Mouse (Mus musculus): ENCODE data around the gene Megf9. TPM values are rescaled to one million over a fixed set of nuclear protein-coding genes. Genes with fewer than 3 reads are reported as not detected.

Megf9 gene
- total and polyA plus RNA-seq, 3 experiments = not detected

DNA sequence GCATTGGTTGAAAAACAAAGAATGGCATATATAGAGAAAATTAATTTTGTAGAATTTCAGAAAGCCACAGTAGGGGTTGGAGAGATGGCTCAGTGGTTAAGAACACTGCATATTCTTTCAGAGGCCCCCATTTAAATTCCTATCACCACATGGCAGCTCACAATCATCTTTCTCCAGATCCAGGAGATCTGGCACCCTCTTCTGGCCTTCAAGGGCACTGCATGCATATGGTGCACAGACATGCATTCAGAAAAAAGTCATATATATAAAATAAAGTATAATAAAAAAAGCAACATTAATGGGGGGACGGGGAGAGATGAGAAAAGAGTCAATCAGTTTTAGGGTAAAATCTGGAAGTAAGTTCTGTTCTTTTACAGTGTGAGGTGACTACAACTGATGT is 85.1 kb downstream of the Megf9 start:
- no peak overlapping the region for H3K9ac ChIP-seq (ENCODE audit: insufficient read depth, low read depth)
- H3K9me3 ChIP-seq (replicated peaks; ENCODE audit: low read length) = no peaks in the 10 kb centered on the region
- no peak overlapping the region for H3K4me3 ChIP-seq (replicated peaks in 1 of 3; ENCODE audit: low read depth in 2 of 3, low read length in 2 of 3, poor library complexity in 1 of 3)
- H3K79me2 ChIP-seq (replicated peaks; ENCODE audit: control insufficient read depth, extremely low read depth, insufficient read depth, poor library complexity, severe bottlenecking) = no peaks in the 10 kb centered on the region
- dilution Hi-C loops (cut with MboI; ENCODE audit: extremely low pct_ligation_motif_present, extremely low pct_unique_long_range_greater_than_20kb, low sequenced_read_pairs) (no loop called here), in situ Hi-C loops (cut with MboI; ENCODE audit: low pct_ligation_motif_present, low pct_unique_long_range_greater_than_20kb, low sequenced_read_pairs) (loop anchor here (25.0 kb wide), 1 partner anchor 138 kb away; no protein-coding TSS in a partner anchor)
- TF ChIP-seq CTCF (conservative IDR thresholded peaks at IDR 0.05 in 1 of 2, IDR thresholded peaks at IDR 0.05 in 1 of 2; ENCODE audit: low read depth in 2 of 2, low read length in 2 of 2) (peak in 1 of 2 experiments; percentile 43; a peak in 2 of 4 replicates), RAD21 (IDR thresholded peaks at IDR 0.05; ENCODE audit: low read depth, low read length) (peak; percentile 14), TBP (conservative IDR thresholded peaks at IDR 0.05; ENCODE audit: low read depth, low read length) (no peak)
- H3K4me2 ChIP-seq (ENCODE audit: insufficient read depth, low read depth, poor library complexity, severe bottlenecking) = no peak overlapping the region
- no peaks in the 10 kb centered on the region for H3K36me3 ChIP-seq (replicated peaks in 1 of 2; ENCODE audit: control insufficient read depth in 1 of 2, insufficient read depth in 1 of 2, low read length in 1 of 2)
- H3K4me1 ChIP-seq (ENCODE audit: control insufficient read depth in 1 of 2, insufficient read depth in 2 of 2) = no peaks in the 10 kb centered on the region
- peak; percentile 4 for DNase-seq (ENCODE audit: extremely low read depth)
- no peaks in the 10 kb centered on the region for H3K27me3 ChIP-seq (replicated peaks)
- no peak overlapping the region for H3K27ac ChIP-seq (ENCODE audit: insufficient read depth, low read depth)

- Histone ChIP-seq H3K79me2 (replicated peaks; ENCODE audit: control insufficient read depth, extremely low read depth, insufficient read depth, poor library complexity, severe bottlenecking) (no peaks in the 10 kb centered on the region), H3K4me2 (ENCODE audit: insufficient read depth, low read depth, poor library complexity, severe bottlenecking) (no peak overlapping the region), H3K9ac (ENCODE audit: insufficient read depth, low read depth) (no peak overlapping the region), H3K4me3 (replicated peaks in 1 of 3; ENCODE audit: low read depth in 2 of 3, low read length in 2 of 3, poor library complexity in 1 of 3) (no peak overlapping the region), H3K36me3 (replicated peaks in 1 of 2; ENCODE audit: control insufficient read depth in 1 of 2, insufficient read depth in 1 of 2, low read length in 1 of 2) (no peaks in the 10 kb centered on the region), H3K27ac (ENCODE audit: insufficient read depth, low read depth) (no peak overlapping the region), H3K9me3 (replicated peaks; ENCODE audit: low read length) (no peaks in the 10 kb centered on the region), H3K4me1 (ENCODE audit: control insufficient read depth in 1 of 2, insufficient read depth in 2 of 2) (no peaks in the 10 kb centered on the region), H3K27me3 (replicated peaks) (no peaks in the 10 kb centered on the region)
- TF ChIP-seq MEF2A (IDR thresholded peaks at IDR 0.05; ENCODE audit: borderline replicate concordance, low read depth, low read length) (no peak), GABPA (IDR thresholded peaks at IDR 0.05; ENCODE audit: insufficient replicate concordance, low read depth, low read length) (no peak), SMC3 (IDR thresholded peaks at IDR 0.05; ENCODE audit: low read depth, low read length) (no peak), MXI1 (IDR thresholded peaks at IDR 0.05; ENCODE audit: low read depth, low read length) (no peak), ZMIZ1 (IDR thresholded peaks at IDR 0.05; ENCODE audit: low read depth, low read length) (no peak), KAT2A (IDR thresholded peaks at IDR 0.05; ENCODE audit: insufficient replicate concordance, low read length) (no peak), ZNF384 (IDR thresholded peaks at IDR 0.05; ENCODE audit: low read depth, low read length) (no peak), ELF1 (IDR thresholded peaks at IDR 0.05; ENCODE audit: low read depth, low read length) (no peak), HCFC1 (IDR thresholded peaks at IDR 0.05; ENCODE audit: low read depth, low read length) (no peak), EP300 (IDR thresholded peaks at IDR 0.05; ENCODE audit: low read length) (no peak), NELFE (IDR thresholded peaks at IDR 0.05; ENCODE audit: low read depth, low read length) (no peak), POLR2AphosphoS2 (IDR thresholded peaks at IDR 0.05; ENCODE audit: low read depth, low read length) (no peak), CHD2 (IDR thresholded peaks at IDR 0.05; ENCODE audit: low read length) (no peak), RAD21 (IDR thresholded peaks at IDR 0.05; ENCODE audit: low read depth, low read length) (no peak), POLR2A (IDR thresholded peaks at IDR 0.05; ENCODE audit: low read depth, low read length) (no peak)
- dilution Hi-C loops (cut with MboI; ENCODE audit: extremely low pct_ligation_motif_present, extremely low pct_unique_long_range_greater_than_20kb, low sequenced_read_pairs) = no loop called here
- in situ Hi-C loops (cut with MboI; ENCODE audit: low pct_ligation_motif_present, low pct_unique_long_range_greater_than_20kb, low sequenced_read_pairs) = no loop called here
- DNase-seq (ENCODE audit: extremely low read depth) = no peak
These were observed 88.0 kb downstream of the Megf9 start for GRCm38 (mm10) chr4:70446774-70447173.

Measured in CH12.LX (cell line).